Mouse (Mus musculus) spleen, postnatal 0 days (tissue): ENCODE measurements around the gene Rhox4a. TPM values are rescaled to one million over a fixed set of nuclear protein-coding genes. Genes with fewer than 3 reads are reported as not detected.

ENCODE experiments used
- polyA plus RNA-seq: library from polyadenylated mRNA; unstranded; fragments of >200 nt; fragmentation: Nextera tagmentation; extraction: Ambion mirVana; gene quantifications from 2 replicates; pipeline ENCODE4 v1.2.1, GENCODE M21; 2015

Rhox4a gene
- polyA plus RNA-seq: not detected in 2 replicates

GRCm38 (mm10) chrX:37265038-37265437 is at the start of gene Rhox4a:
Gene Rhox4a, plus strand, starts transcription at chrX:37265338.

GRCm38 (mm10) chrX:37222158-37222557 is 43.0 kb upstream of the Rhox4a start, which contains the start of gene Rhox1:
Gene Rhox1, minus strand, starts transcription at chrX:37222258.

GRCm38 (mm10) chrX:37244676-37245075 is 20.5 kb upstream of the Rhox4a start, which contains the start of gene Rhox2a:
Gene Rhox2a, plus strand, starts transcription at chrX:37244976.

GRCm38 (mm10) chrX:37249619-37250018 is 15.5 kb upstream of the Rhox4a start, which contains the start of gene Rhox3a:
Gene Rhox3a, plus strand, starts transcription at chrX:37249919.

Other genes with a start within 250 kb of the Rhox4a start
- gene Sowahd, start 216.5 kb upstream of the Rhox4a start, polyA plus RNA-seq: 0.12 and 0.36 TPM in 2 replicates
- 658 and 701 TPM in 2 replicates for gene Rpl39, start 179.9 kb upstream of the Rhox4a start, polyA plus RNA-seq
- 21.4 and 22.3 TPM in 2 replicates for gene Upf3b, start 155.0 kb upstream of the Rhox4a start, polyA plus RNA-seq
- 10.0 and 12.0 TPM in 2 replicates for gene Nkap, start 138.5 kb upstream of the Rhox4a start, polyA plus RNA-seq
- gene Akap14, start 96.5 kb upstream of the Rhox4a start, polyA plus RNA-seq: 0.17 and 0.18 TPM in 2 replicates
- gene Ndufa1, start 74.2 kb upstream of the Rhox4a start, polyA plus RNA-seq: 372 and 394 TPM in 2 replicates
- 5.3 and 6.3 TPM in 2 replicates for gene Rnf113a1, start 74.1 kb upstream of the Rhox4a start, polyA plus RNA-seq
- not detected in 2 replicates for gene Gm9, start 54.3 kb upstream of the Rhox4a start, polyA plus RNA-seq
- gene Rhox1, start 43.1 kb upstream of the Rhox4a start, polyA plus RNA-seq: not detected in 2 replicates
- gene Rhox2a, start 20.4 kb upstream of the Rhox4a start, polyA plus RNA-seq: not detected in 2 replicates
- gene Rhox3a, start 15.4 kb upstream of the Rhox4a start, polyA plus RNA-seq: not detected in 2 replicates
- not detected in 2 replicates for gene Rhox3a2, start 114.7 kb downstream of the Rhox4a start, polyA plus RNA-seq
- gene Rhox4a2, start 125.5 kb downstream of the Rhox4a start, polyA plus RNA-seq: not detected in 2 replicates
- gene Rhox2b, start 146.7 kb downstream of the Rhox4a start, polyA plus RNA-seq: not detected in 2 replicates
- gene Rhox4b, start 167.2 kb downstream of the Rhox4a start, polyA plus RNA-seq: not detected in 2 replicates
- not detected in 2 replicates for gene Rhox2c, start 188.3 kb downstream of the Rhox4a start, polyA plus RNA-seq
- not detected in 2 replicates for gene Rhox3c, start 193.2 kb downstream of the Rhox4a start, polyA plus RNA-seq
- not detected in 2 replicates for gene Rhox4c, start 215.0 kb downstream of the Rhox4a start, polyA plus RNA-seq
- not detected in 2 replicates for gene Rhox2d, start 228.1 kb downstream of the Rhox4a start, polyA plus RNA-seq
- not detected in 2 replicates for gene Rhox4d, start 249.0 kb downstream of the Rhox4a start, polyA plus RNA-seq